Mouse (Mus musculus) small intestine, adult 2 months (tissue): ENCODE data around the gene Mpp4. TPM values are rescaled to one million over a fixed set of nuclear protein-coding genes. Genes with fewer than 3 reads are reported as not detected.

Source experiments
- H3K27ac ChIP-seq: fragments of 200-500 bp; 2 replicates; pipeline ENCODE4 v1.5.1; 2012; ENCODE audit warnings: low read depth, low read length, control low read depth, inconsistent platforms; ENCODE audit not compliant: insufficient read depth
- H3K27me3 ChIP-seq: fragments of 200-500 bp; 2 replicates; pipeline ENCODE4 v1.6.1; 2012; ENCODE audit warnings: mild to moderate bottlenecking, moderate library complexity, low read length, inconsistent platforms; ENCODE audit not compliant: control insufficient read depth, insufficient read depth
- H3K36me3 ChIP-seq: fragments of 200-500 bp; 2 replicates; pipeline ENCODE4 v1.6.1; 2012; ENCODE audit warnings: mild to moderate bottlenecking, low read length, control low read depth, inconsistent platforms; ENCODE audit not compliant: control insufficient read depth, insufficient read depth
- H3K4me1 ChIP-seq: fragments of 200-500 bp; 2 replicates; pipeline ENCODE4 v1.6.1; 2012; ENCODE audit warnings: low read length, inconsistent platforms, mixed read lengths; ENCODE audit not compliant: control insufficient read depth, insufficient read depth, insufficient read length
- H3K4me3 ChIP-seq: fragments of 200-500 bp; 2 replicates; pipeline ENCODE4 v1.5.1; 2012; ENCODE audit warnings: low read depth, mild to moderate bottlenecking, control low read depth, inconsistent platforms, low read length, moderate library complexity
- CTCF ChIP-seq: fragments of 200-500 bp; IDR thresholded peaks from 2 replicates; pipeline ENCODE4 v1.5.1; 2012; ENCODE audit warnings: low read depth, mild to moderate bottlenecking, control low read depth, inconsistent platforms, low read length, moderate library complexity, mixed read lengths; ENCODE audit not compliant: insufficient replicate concordance, insufficient read length; ENCODE audit errors: extremely low read depth
- POLR2A ChIP-seq: fragments of 200-500 bp; IDR thresholded peaks from 2 replicates; pipeline ENCODE4 v1.6.1; 2012; ENCODE audit warnings: low read depth, mild to moderate bottlenecking, control low read depth, inconsistent platforms, low read length, moderate library complexity
- WGBS: fragments of 180-500 bp; shearing (Covaris S2); methylation state at CpG from one replicate; pipeline ENCODE4 v1.1.7; 2018; 5-methylcytosine and 5-hydroxymethylcytosine counted together
- polyA plus RNA-seq: library from polyadenylated mRNA; depleted of rRNA; stranded (reverse); fragments of >200 nt; gene quantifications from 2 replicates; pipeline ENCODE4 v1.2.3, GENCODE M21; 2012

Gene Mpp4
- polyA plus RNA-seq, 1 experiment: 2.9 TPM

DNA sequence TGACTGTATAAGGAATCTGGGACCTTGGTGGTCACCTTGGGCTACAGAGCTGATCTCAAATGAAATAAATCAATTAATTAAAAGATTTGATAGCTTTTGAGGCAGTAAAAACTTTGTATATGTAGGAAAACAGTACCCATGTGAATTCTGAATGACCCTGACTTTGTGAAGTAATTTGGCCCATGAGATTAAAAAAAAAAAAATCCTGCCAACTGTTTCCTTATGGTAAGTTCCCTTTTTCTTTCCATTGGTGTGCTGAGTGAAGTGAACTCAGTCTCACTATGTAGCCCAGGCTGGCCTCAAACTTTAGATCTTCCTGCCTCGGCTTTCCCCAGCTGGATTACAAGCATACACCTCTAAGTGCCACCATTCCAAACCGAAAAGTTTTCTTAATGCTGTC is 19.2 kb upstream of the Mpp4 start:
- no peaks in the 10 kb centered on the region; the same call in 1 of the 2 replicates for H3K4me1 ChIP-seq

DNA sequence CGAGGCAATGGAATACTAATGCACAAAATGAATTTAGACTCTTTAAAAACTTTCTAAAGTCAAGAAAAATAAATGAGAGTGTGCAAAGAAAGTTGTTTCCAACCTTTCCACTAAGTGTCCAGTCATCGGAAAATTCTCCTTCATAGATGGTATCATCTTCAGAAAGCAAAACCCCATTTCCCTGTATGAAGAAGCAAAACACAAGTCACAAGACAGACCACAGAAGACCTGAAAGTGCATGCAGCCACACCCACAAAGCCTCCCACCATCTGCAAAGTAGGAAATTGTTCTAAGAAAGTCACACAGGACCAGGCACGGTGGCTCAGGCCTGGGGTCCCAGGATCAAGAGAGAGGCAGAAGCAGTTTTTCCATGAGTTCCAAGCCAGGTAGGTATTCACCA is 16.8 kb upstream of the Mpp4 start:
- WGBS: 79% methylated on average over 3 of the region's 3 CpGs
- peaks cover 50% of the 10 kb centered on the region for H3K36me3 ChIP-seq
- no peaks in the 10 kb centered on the region; the same call in 1 of the 2 replicates for H3K4me1 ChIP-seq
- H3K27ac ChIP-seq: no peak overlapping the region
- no peak for TF ChIP-seq CTCF
- no peak for TF ChIP-seq POLR2A
- no peaks in the 10 kb centered on the region for H3K27me3 ChIP-seq
- H3K4me3 ChIP-seq: no peak overlapping the region

More for the DNA sequence above, 19.2 kb upstream of the Mpp4 start:
- Histone ChIP-seq H3K4me3 (no peak overlapping the region), H3K27me3 (no peaks in the 10 kb centered on the region), H3K27ac (no peak overlapping the region), H3K36me3 (peaks cover 48% of the 10 kb centered on the region)
- no peak for TF ChIP-seq POLR2A
- TF ChIP-seq CTCF: no peak
- 96% methylated on average over 2 of the region's 2 CpGs for WGBS

DNA sequence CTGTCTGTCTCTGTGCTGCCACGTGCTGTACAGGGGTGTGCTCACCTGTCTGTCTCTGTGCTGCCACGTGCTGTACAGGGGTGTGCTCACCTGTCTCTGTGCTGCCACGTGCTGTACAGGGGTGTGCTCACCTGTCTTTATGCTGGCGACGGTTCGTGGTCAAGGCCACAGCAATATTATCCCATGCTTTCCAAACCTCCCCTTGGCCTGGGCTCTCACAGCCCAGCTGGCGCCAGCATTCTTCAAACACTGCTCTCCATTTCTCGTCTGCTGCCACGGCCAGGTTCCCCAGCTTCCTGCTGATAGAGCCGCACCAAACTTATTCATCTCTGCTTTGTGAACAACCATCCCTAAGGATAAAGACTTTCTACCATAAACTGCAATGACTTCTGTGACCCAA is 15.2 kb upstream of the Mpp4 start:
- H3K27ac ChIP-seq: peak overlapping the region; percentile 64
- WGBS: 67% methylated on average over 10 of the region's 10 CpGs
- peaks cover 47% of the 10 kb centered on the region for H3K36me3 ChIP-seq
- H3K4me1 ChIP-seq: no peaks in the 10 kb centered on the region; the same call in 1 of the 2 replicates
- H3K27me3 ChIP-seq: no peaks in the 10 kb centered on the region
- no peak overlapping the region for H3K4me3 ChIP-seq
- TF ChIP-seq CTCF (no peak), POLR2A (no peak)

DNA sequence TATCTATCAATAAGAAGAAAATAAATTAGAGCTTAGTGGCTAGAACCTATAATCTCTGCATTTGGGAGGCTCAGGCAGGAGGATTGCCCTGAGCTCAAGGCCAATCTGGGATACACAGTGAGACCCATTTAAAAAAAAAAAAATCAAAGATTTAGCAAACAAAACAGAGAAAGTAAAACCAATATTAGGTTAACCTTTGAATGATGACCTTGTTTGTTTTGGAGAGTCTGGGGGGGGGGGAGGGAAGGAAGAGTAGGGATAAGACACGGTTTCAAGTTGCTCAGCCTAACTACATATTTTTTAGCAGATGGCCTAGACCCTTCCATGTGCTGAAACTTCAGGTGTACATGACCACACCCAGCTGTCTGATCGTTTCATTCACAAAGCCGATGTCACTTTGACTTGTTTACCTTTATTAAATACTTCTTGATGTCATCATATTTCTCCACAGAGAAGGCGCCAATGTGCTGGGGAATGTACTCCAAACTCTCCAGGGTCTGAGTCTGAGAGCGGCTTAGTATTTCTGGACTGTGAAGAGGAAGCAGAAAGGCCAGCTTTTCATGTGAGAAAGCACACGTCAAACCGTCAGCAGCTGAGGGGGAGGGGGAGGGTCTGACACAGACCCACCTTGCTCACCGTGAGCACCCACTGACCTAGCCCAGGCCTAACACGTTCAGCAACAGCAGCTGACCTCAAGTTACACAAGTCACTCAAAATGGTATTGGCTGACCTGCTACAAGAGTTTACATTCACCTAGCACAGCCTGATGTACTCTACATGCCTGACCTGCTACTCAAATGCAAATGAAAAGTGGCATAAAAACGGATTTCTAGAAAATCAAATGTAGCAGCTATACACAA is 11.6 kb upstream of the Mpp4 start:
- no peak overlapping the region for H3K27ac ChIP-seq

DNA sequence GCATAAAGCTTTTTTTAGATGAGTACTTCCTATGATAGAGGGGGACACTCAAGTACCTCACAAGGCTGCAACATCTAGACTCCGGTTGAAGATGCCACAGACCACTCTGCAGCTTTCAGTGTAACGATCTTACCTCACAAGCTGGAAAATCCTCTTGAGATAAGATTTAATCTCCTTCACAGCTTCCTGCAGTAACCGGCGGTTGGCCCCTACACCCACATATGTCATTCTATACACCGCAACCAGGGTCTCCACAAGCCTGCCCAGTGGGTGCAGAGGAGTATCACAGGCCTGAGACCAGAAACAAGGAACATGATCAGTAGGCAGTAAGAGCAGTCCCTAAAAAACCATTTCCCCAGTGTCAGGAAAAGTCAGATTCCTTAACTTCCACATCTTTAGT is 9.8 kb upstream of the Mpp4 start:
- Histone ChIP-seq H3K4me3 (no peak overlapping the region), H3K36me3 (peaks cover 34% of the 10 kb centered on the region), H3K4me1 (peaks cover 1% of the 10 kb centered on the region), H3K27me3 (no peaks in the 10 kb centered on the region), H3K27ac (no peak overlapping the region)
- no peak for TF ChIP-seq POLR2A
- TF ChIP-seq CTCF: no peak
- 80% methylated on average over 5 of the region's 5 CpGs for WGBS

More for the DNA sequence above, 11.6 kb upstream of the Mpp4 start:
- Histone ChIP-seq H3K36me3 (peaks cover 40% of the 10 kb centered on the region), H3K4me1 (no peaks in the 10 kb centered on the region; the same call in 1 of the 2 replicates), H3K4me3 (no peak overlapping the region), H3K27me3 (no peaks in the 10 kb centered on the region)
- WGBS: 65% methylated on average over 10 of the region's 10 CpGs
- TF ChIP-seq CTCF: no peak
- TF ChIP-seq POLR2A: no peak

DNA sequence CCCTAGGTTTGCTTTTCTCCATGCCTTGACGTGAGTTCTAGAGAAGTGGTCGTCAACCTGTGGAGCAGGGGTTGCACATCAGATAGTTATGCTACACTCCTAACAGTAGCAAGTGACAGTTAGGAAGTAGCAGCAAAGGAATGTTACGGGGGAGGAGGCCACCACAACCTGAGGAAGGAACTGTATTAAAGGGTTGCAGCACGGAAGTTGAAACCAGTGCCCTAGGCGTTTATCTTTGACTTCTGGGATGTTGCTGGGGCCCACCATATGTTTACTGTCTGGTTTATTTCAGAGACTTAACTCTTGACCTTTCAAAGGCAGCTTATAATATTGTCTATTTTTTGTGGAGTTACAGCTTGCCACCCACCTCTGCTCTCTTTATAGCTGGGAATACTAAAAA is 8.7 kb upstream of the Mpp4 start:
- TF ChIP-seq CTCF: no peak
- no peak for TF ChIP-seq POLR2A
- peaks cover 36% of the 10 kb centered on the region for H3K36me3 ChIP-seq
- WGBS: 81% methylated on average over 5 of the region's 5 CpGs
- no peak overlapping the region for H3K4me3 ChIP-seq
- H3K27ac ChIP-seq: no peak overlapping the region
- H3K27me3 ChIP-seq: no peaks in the 10 kb centered on the region
- peaks cover 9% of the 10 kb centered on the region for H3K4me1 ChIP-seq

DNA sequence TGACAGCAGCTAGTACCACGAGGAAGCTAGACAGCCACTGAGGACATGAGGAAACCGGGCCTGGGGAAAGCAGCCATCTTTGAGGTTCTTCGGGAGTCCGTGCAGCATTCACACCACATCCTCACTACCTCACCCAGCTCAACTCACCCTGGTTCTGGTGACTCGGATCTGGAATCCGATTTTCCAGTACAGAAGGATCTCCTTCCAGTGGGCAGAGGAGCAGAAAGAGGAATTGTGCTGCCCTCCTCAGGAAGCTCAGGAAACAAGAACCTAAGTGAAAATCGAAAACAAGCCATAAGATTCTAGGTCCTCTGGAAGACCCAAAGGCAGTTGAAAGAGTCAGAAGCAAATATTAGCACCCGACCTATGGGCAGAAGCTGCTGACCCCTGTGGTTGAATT is 7.1 kb upstream of the Mpp4 start:
- H3K27ac ChIP-seq: peak overlapping the region; percentile 33; the same call in 1 of the 2 replicates
- 74% methylated on average over 8 of the region's 8 CpGs for WGBS
- H3K4me3 ChIP-seq: no peak overlapping the region
- no peaks in the 10 kb centered on the region for H3K27me3 ChIP-seq
- H3K4me1 ChIP-seq: peaks cover 21% of the 10 kb centered on the region
- TF ChIP-seq POLR2A (no peak), CTCF (no peak)
- H3K36me3 ChIP-seq: peaks cover 30% of the 10 kb centered on the region
